Mouse (Mus musculus): ENCODE data around the gene Cdk6.

- TF ChIP-seq MEF2A (IDR thresholded peaks at IDR 0.05; ENCODE audit: borderline replicate concordance, low read depth, low read length): peak; percentile 51; the same call in 1 of the 2 replicates
- no peak for TF ChIP-seq USF1 (IDR thresholded peaks at IDR 0.05; ENCODE audit: low read depth, low read length)
- TF ChIP-seq CHD2 (IDR thresholded peaks at IDR 0.05; ENCODE audit: low read length): peak; percentile 85; the same call in 1 of the 2 replicates
- peak; percentile 64; the same call in 1 of the 2 replicates for TF ChIP-seq POLR2A (IDR thresholded peaks at IDR 0.05; ENCODE audit: low read depth, low read length)
- TF ChIP-seq CTCF (conservative IDR thresholded peaks at IDR 0.05 in 1 of 2, IDR thresholded peaks at IDR 0.05 in 1 of 2; ENCODE audit: low read depth in 2 of 2, low read length in 2 of 2): peak in 1 of 2 experiments; percentile 46; a peak in 1 of 4 replicates
- TF ChIP-seq NRF1 (IDR thresholded peaks at IDR 0.05; ENCODE audit: low read depth, low read length): peak; percentile 12; the same call in 1 of the 2 replicates
- TF ChIP-seq E2F4 (IDR thresholded peaks at IDR 0.05; ENCODE audit: insufficient replicate concordance, low read depth, low read length): no peak
- TF ChIP-seq ZNF384 (IDR thresholded peaks at IDR 0.05; ENCODE audit: low read depth, low read length): no peak
- peak; percentile 89 for TF ChIP-seq MAX (IDR thresholded peaks at IDR 0.05; ENCODE audit: low read length)
- TF ChIP-seq ZMIZ1 (IDR thresholded peaks at IDR 0.05; ENCODE audit: low read depth, low read length): peak; percentile 54
- no peak for TF ChIP-seq PAX5 (IDR thresholded peaks at IDR 0.05; ENCODE audit: low read length)
- TF ChIP-seq BHLHE40 (IDR thresholded peaks at IDR 0.05; ENCODE audit: low read depth, low read length): peak; percentile 42; the same call in 1 of the 2 replicates
- peak; percentile 91; the same call in 1 of the 2 replicates for TF ChIP-seq UBTF (IDR thresholded peaks at IDR 0.05; ENCODE audit: low read depth, low read length)
Measured at GRCm38 (mm10) chr5:3342771-3343565, 1.7 kb downstream of the Cdk6 start.

All from CH12.LX (cell line).